Mouse (Mus musculus): ENCODE measurements around the gene Slamf6.

GRCm38 (mm10) chr1:171982740-171983139 is 65.4 kb downstream of the Slamf6 start:
- TF ChIP-seq GATA1 (IDR thresholded peaks at IDR 0.05; ENCODE audit: borderline replicate concordance, low read length) (no peak), FLI1 (IDR thresholded peaks at IDR 0.05; ENCODE audit: low read length) (no peak)

All from megakaryocyte, embryonic 14.5 days (primary cell).